Mouse (Mus musculus) CD4-positive naive resting alpha-beta T cell, adult 76 days (primary cell): Measurements from ENCODE around the gene Ndufa10. TPM values are rescaled to one million over a fixed set of nuclear protein-coding genes. Genes with fewer than 3 reads are reported as not detected.

ENCODE experiments used
- total RNA-seq: library from RNA; stranded (reverse); gene quantifications from one replicate; pipeline ENCODE4 v1.2.4, GENCODE M21; 2023

The Ndufa10 gene
- total RNA-seq: 114 TPM

DNA sequence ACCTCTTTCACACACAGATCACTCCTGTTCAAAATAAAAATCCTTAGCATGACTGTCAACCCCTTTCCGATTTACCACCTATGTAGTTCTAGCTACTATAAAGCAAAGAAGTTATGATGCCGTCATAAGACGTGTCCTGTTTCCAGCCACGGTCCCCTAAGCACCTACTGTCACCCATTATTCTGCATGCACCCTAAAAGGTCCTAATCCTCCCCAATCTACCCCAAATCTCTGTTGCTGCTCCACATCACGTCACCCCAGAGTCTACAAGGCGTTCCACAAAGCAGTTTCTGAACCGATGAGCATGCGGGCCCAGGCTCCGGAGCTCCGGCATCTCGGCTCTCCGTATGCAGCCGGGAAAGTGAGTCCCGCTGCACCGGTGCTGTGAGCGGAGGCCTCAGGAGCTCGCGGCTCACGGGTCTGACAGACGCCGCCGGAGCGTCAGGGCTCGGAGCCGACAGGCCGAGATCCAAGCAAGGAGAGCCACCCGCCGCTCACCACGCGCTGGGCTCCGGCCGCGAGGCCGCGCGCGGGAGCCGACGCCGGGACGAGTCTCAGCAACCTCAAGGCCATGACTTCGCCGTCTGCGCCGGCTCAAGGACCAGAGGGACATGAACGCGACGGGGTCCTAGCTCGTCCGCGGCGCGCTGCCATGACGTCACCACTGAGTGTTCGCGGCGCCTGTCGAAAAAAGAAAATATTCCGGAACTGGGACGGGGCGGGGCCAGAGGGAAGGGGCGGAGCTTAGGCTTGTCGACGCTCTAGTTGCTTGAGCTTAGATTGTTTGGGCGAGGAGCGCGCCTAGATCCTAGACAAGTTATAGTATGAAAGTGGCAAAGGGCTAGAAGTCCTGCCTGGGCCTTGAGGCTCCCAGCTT is at the start of gene Ndufa10:
Gene Ndufa10, minus strand, starts transcription at position 696 of the 877 bp plus-strand sequence.

DNA sequence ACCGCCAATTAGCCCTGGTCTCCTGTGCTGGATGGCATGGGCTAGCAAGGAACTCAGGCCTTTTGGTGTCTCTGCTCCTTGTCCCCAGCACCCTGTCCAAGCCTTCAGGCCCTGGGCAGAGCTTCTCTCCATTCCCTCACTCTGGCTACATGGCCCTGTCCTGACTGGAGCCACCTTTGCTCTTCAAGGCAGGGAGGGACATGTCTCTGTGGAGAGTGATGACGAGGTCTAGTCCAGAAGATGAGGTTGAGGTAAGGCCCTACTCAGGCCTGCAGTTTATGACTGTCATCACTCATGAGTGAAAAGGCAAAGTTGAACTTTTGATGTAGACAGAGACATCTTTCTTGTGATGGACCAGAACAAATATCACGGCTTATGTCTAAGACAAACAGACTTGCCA is 44.9 kb upstream of the Ndufa10 start, which contains the start of gene Olfr1414:
Gene Olfr1414, minus strand, starts transcription at position 101 of the 400 bp plus-strand sequence.

DNA sequence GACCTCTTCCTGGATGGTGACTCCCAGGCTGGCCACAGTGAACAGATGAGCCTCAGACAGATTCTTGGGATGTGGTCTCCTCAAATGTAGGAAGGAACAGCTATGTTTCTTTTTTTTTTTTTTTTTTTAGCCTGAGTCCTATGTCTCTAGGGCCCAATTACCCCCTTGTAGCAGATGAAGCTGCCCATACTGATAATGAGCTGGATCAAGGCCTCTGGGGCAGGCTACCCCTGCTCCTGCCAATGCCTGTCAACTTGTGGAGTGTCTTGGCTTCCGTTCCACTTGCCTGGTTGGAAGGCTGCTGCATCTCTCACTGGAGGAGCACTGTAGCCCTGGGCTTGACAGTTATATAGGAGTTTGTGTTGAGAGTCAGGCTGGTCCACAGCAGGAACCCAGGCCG is 22.3 kb upstream of the Ndufa10 start, which contains the start of gene Olfr1415:
Gene Olfr1415, minus strand, starts transcription at position 101 of the 400 bp plus-strand sequence.

DNA sequence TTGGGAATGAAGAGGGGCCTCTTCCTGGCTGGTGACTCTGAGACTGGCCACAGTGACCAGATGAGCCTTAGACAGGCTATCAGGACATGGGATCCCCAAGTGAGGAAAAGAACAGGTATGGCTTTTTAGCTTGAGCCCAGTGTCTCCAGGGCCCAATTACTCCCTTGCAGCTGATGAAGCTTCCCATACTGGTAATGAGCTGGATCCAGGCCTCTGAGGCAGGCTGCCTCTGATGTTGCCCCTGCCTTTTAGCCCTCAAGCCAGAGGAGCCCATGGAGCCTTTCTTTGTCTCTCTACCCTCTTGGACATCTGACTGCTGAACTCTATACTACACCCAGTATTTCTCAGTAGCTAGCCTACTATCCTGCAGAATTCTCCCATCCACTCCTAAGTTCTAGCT is 11.4 kb upstream of the Ndufa10 start, which contains the start of gene Olfr1416:
Gene Olfr1416, minus strand, starts transcription at position 101 of the 400 bp plus-strand sequence.

Other genes with a start within 250 kb of the Ndufa10 start
- gene Olfr1416, start 11.3 kb upstream of the Ndufa10 start, total RNA-seq: not detected
- gene Olfr1415, start 22.2 kb upstream of the Ndufa10 start, total RNA-seq: not detected
- not detected for gene Olfr1414, start 44.8 kb upstream of the Ndufa10 start, total RNA-seq
- gene Olfr1413, start 97.5 kb upstream of the Ndufa10 start, total RNA-seq: not detected
- gene Olfr1412, start 111.9 kb upstream of the Ndufa10 start, total RNA-seq: not detected
- not detected for gene Olfr1411, start 120.6 kb upstream of the Ndufa10 start, total RNA-seq
- gene Olfr1410, start 131.9 kb upstream of the Ndufa10 start, total RNA-seq: not detected
- not detected for gene Olfr12, start 143.9 kb upstream of the Ndufa10 start, total RNA-seq
- 99.3 TPM for gene Cops9, start 168.1 kb upstream of the Ndufa10 start, total RNA-seq
- gene Otos, start 175.0 kb upstream of the Ndufa10 start, total RNA-seq: not detected